Mouse (Mus musculus): ENCODE measurements around the gene Depdc5.
"Not testable (repeated sequence)": the region's sequence is repeated elsewhere in the genome, so short reads cannot be mapped to it uniquely, and the experiment has no call there.

DNA sequence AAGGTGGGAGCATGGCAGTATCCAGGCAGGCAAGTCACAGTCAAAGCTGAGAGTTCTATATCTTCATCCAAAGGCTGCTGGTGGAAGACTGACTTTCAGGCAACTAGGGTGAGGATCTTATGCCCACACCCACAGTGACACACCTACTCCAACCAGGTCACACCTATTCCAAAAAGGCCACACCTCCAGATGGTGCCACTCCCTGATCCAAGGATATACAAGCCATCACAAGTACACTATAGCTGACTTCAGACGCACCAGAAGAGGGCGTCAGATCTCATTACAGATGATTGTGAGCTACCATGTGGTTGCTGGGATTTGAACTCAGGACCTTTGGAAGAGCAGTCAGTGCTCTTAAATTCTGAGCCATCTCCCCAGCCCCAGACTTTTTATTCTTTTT, 55.8 kb downstream of the Depdc5 start:
- TF ChIP-seq TAL1, GATA1 (IDR thresholded peaks at IDR 0.05; ENCODE audit: low read length): not testable (repeated sequence)

All from erythroblast, embryonic 14.5 days (primary cell).